Mouse (Mus musculus) lung, postnatal 0 days (tissue): ENCODE results near the gene Cabp2.

Experiments
- CTCF ChIP-seq: IDR thresholded peaks from 2 replicates; pipeline ENCODE4 v1.5.1; 2016; ENCODE audit warnings: antibody characterized with exemption, mild to moderate bottlenecking
- EP300 ChIP-seq: IDR thresholded peaks from 2 replicates; pipeline ENCODE4 v1.6.1; 2016; ENCODE audit warnings: antibody characterized with exemption, mild to moderate bottlenecking, control low read depth

GRCm38 (mm10) chr19:4086156-4086555 lies 4.8 kb downstream of the Cabp2 start:
- no peak for TF ChIP-seq EP300
- no peak for TF ChIP-seq CTCF
